ENCODE assay signal across 8 mouse cellular contexts in the genomic region with DNA sequence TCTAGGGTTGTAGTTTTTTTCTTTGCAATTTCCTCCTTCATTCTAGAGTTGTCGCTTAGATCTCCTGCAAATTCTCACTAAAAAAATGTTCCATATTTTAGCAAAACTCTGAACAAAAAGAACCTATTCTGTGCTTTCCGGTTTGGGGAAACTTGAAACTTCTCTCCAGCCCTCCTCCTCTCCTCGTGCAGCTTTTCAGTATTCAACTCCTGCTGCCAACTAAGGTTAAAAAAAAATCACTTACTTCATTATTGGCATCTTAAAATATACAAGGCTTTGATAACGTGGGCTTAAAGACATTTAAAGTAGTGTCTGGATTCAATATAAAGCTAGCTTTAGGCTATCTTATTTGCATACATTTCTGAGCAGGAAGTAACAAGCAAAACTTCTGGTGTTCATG. TPM values are rescaled to one million over a fixed set of nuclear protein-coding genes. Genes with fewer than 3 reads are reported as not detected.
DNase-seq lines count a peak whose midpoint lies in the region; ATAC-seq and TF ChIP-seq lines count a peak whose summit lies in the region.

No protein-coding gene starts in this region.

- no peaks in the 10 kb centered on the region for H3K36me3 ChIP-seq in neural tube, embryonic 11.5 days (ENCODE audit: control insufficient read depth, insufficient read depth, low read length)
- H3K36me3 ChIP-seq in erythroblast, embryonic 14.5 days (ENCODE audit: control insufficient read depth), result no peaks in the 10 kb centered on the region
- H3K36me3 ChIP-seq in limb, embryonic 14.5 days (ENCODE audit: control insufficient read depth, insufficient read depth, low read length), result no peaks in the 10 kb centered on the region
- no peaks in the 10 kb centered on the region for H3K36me3 ChIP-seq in stomach, embryonic 15.5 days

- no peak for TF ChIP-seq POLR2A in limb, embryonic 14.5 days (IDR thresholded peaks at IDR 0.05; ENCODE audit: borderline replicate concordance, extremely low read depth, insufficient read depth, insufficient read length)

- DNase-seq in neural tube, embryonic 11.5 days (ENCODE audit: low spot score), result no peak
- no peak for DNase-seq in neural tube, embryonic 10.5 days (ENCODE audit: extremely low spot score, low spot score)
- DNase-seq in limb, embryonic 14.5 days (ENCODE audit: low spot score), result peak; percentile 11
- no peak for DNase-seq in spleen, adult 12 weeks (ENCODE audit: low spot score)
- no peak for DNase-seq in adrenal gland, adult 18-20 months (ENCODE audit: low spot score in 2 of 2)
- no peak for DNase-seq in urinary bladder, postnatal 4 days (ENCODE audit: low spot score in 2 of 2)

- H3K4me2 ChIP-seq in neural tube, embryonic 11.5 days (ENCODE audit: low read depth), result peak overlapping the region; percentile 27
- peak overlapping the region; percentile 45 for H3K4me2 ChIP-seq in limb, embryonic 14.5 days (replicated peaks; ENCODE audit: low read depth, low read length, severe bottlenecking)
- peak overlapping the region; percentile 36; the same call in 1 of the 2 replicates for H3K4me2 ChIP-seq in stomach, embryonic 15.5 days

- no peaks in the 10 kb centered on the region for H3K9me3 ChIP-seq in neural tube, embryonic 11.5 days (ENCODE audit: control insufficient read depth, low read length)
- no peaks in the 10 kb centered on the region for H3K9me3 ChIP-seq in erythroblast, embryonic 14.5 days (ENCODE audit: control insufficient read depth, low read length)
- no peaks in the 10 kb centered on the region for H3K9me3 ChIP-seq in limb, embryonic 14.5 days (ENCODE audit: control insufficient read depth, low read length)
- H3K9me3 ChIP-seq in stomach, embryonic 15.5 days, result no peaks in the 10 kb centered on the region

- 0 out of 2 replicates have a peak, but pooled peaks have one; percentile 14 for ATAC-seq in neural tube, embryonic 11.5 days (ENCODE audit: insufficient read depth, low FRiP score, low TSS enrichment)
- peak; percentile 24; the same call in 1 of the 2 replicates for ATAC-seq in limb, embryonic 14.5 days (ENCODE audit: low FRiP score, low read depth)
- no peak for ATAC-seq in stomach, embryonic 15.5 days (ENCODE audit: insufficient read depth, low FRiP score, low read depth)

- no peak overlapping the region for H3K27ac ChIP-seq in neural tube, embryonic 11.5 days (ENCODE audit: low read depth, low read length)
- peak overlapping the region; percentile 88 for H3K27ac ChIP-seq in limb, embryonic 14.5 days (replicated peaks; ENCODE audit: low read depth, low read length)
- H3K27ac ChIP-seq in stomach, embryonic 15.5 days, result peak overlapping the region; percentile 65; the same call in 1 of the 2 replicates

- H3K4me1 ChIP-seq in neural tube, embryonic 11.5 days (ENCODE audit: control insufficient read depth, insufficient read depth, low read length), result no peaks in the 10 kb centered on the region
- peaks cover 20% of the 10 kb centered on the region for H3K4me1 ChIP-seq in erythroblast, embryonic 14.5 days (ENCODE audit: control insufficient read depth)
- H3K4me1 ChIP-seq in limb, embryonic 14.5 days (ENCODE audit: control insufficient read depth, insufficient read depth, low read length), result no peaks in the 10 kb centered on the region
- H3K4me1 ChIP-seq in stomach, embryonic 15.5 days, result no peaks in the 10 kb centered on the region

- no peaks in the 10 kb centered on the region for H3K27me3 ChIP-seq in neural tube, embryonic 11.5 days (ENCODE audit: control insufficient read depth, insufficient read depth, low read length)
- H3K27me3 ChIP-seq in erythroblast, embryonic 14.5 days (ENCODE audit: control insufficient read depth), result no peaks in the 10 kb centered on the region
- H3K27me3 ChIP-seq in limb, embryonic 14.5 days (ENCODE audit: control insufficient read depth, insufficient read depth, low read length), result no peaks in the 10 kb centered on the region
- H3K27me3 ChIP-seq in stomach, embryonic 15.5 days (replicated peaks), result no peaks in the 10 kb centered on the region

- peak overlapping the region; percentile 46 for H3K4me3 ChIP-seq in neural tube, embryonic 11.5 days (ENCODE audit: low read depth, low read length)
- H3K4me3 ChIP-seq in erythroblast, embryonic 14.5 days (replicated peaks), result peak overlapping the region; percentile 71
- peak overlapping the region; percentile 45 for H3K4me3 ChIP-seq in limb, embryonic 14.5 days (replicated peaks; ENCODE audit: low read length)
- peak overlapping the region; percentile 55 for H3K4me3 ChIP-seq in stomach, embryonic 15.5 days (replicated peaks)

- peak overlapping the region; percentile 61; the same call in 1 of the 2 replicates for H3K9ac ChIP-seq in neural tube, embryonic 11.5 days (ENCODE audit: low read length)
- H3K9ac ChIP-seq in limb, embryonic 14.5 days (ENCODE audit: low read depth, low read length, severe bottlenecking), result peak overlapping the region; percentile 59
- H3K9ac ChIP-seq in stomach, embryonic 15.5 days, result no peak overlapping the region

- WGBS in neural tube, embryonic 11.5 days, result 13% methylated on average over 4 of the region's 4 CpGs
- WGBS in limb, embryonic 14.5 days, result 8% methylated on average over 4 of the region's 4 CpGs
- WGBS in stomach, embryonic 15.5 days, result 13% methylated on average over 4 of the region's 4 CpGs

RNA-seq across cellular contexts. Expression of gene Sh3bgrl, which starts 0.4 kb away (rescaled TPM):
- polyA plus RNA-seq in neural tube, embryonic 11.5 days (2014; fragmentation: Nextera tagmentation; extraction: Ambion mirVana), result 134 and 138 TPM in 2 replicates
- polyA plus RNA-seq in erythroblast, embryonic 14.5 days (2012), result 0.09 and 0.17 TPM in 2 replicates
- polyA plus RNA-seq in limb, embryonic 14.5 days (2012; rRNA removed), result 59.9 and 69.0 TPM in 2 replicates
- polyA plus RNA-seq in limb, embryonic 14.5 days (2014; fragmentation: Nextera tagmentation; extraction: Ambion mirVana), result 89.3 and 109 TPM in 2 replicates
- polyA plus RNA-seq in stomach, embryonic 15.5 days (2015; fragmentation: Nextera tagmentation; extraction: Ambion mirVana), result 124 and 132 TPM in 2 replicates
- total RNA-seq in adrenal gland, adult 18-20 months (2021), result 100 to 1,000 TPM; 115 to 118 TPM

Comparison
In these comparisons a context has a peak if more than half of its experiments do, and no peak if none do; other contexts are left out.
1. RNA of gene Sh3bgrl, which starts 0.4 kb away (polyA plus RNA-seq): 134 to 138 TPM in neural tube, embryonic 11.5 days, 124 to 132 TPM in stomach, embryonic 15.5 days and 59.9 to 109 TPM in limb, embryonic 14.5 days; 0.09 to 0.17 TPM in erythroblast, embryonic 14.5 days; every median in the first group is over 10 times any median in the second.
2. Peak in every context shown above with its lines, with median percentiles within 50 percentile points of each other: H3K4me2 ChIP-seq and H3K4me3 ChIP-seq.